Mouse (Mus musculus) kidney, postnatal 25 days (tissue): Measurements from ENCODE around the gene BC029722.
"Not testable (repeated sequence)": the region's sequence is repeated elsewhere in the genome, so short reads cannot be mapped to it uniquely, and the experiment has no call there.

Source experiments
- DNase-seq, 2 experiments: peaks; one replicate each; pipeline ENCODE4 v3.0.0; 2021; ENCODE audit warnings: mixed read lengths in 2 of 2

Gene BC029722

GRCm38 (mm10) chr2:155819392-155819448 lies at the start of gene BC029722:
TSS of gene BC029722 (minus strand) at chr2:155819426.
- DNase-seq: no peak

- DNase-seq: no peak
These were observed 49.1 kb upstream of the BC029722 start for GRCm38 (mm10) chr2:155868320-155868719.

- DNase-seq: no peak
These were observed 44.2 kb upstream of the BC029722 start for GRCm38 (mm10) chr2:155863301-155863867.

- peak; percentile 25 to 60 for DNase-seq
These were observed 43.5 kb upstream of the BC029722 start for GRCm38 (mm10) chr2:155862573-155863300.

- DNase-seq: no peak
These were observed 42.4 kb upstream of the BC029722 start for GRCm38 (mm10) chr2:155861581-155861980.

- peak; percentile 38 to 70 for DNase-seq
These were observed 40.9 kb upstream of the BC029722 start for GRCm38 (mm10) chr2:155860102-155860501.

GRCm38 (mm10) chr2:155852536-155852935 lies 33.3 kb upstream of the BC029722 start:
- no peak for DNase-seq

GRCm38 (mm10) chr2:155850120-155850519 lies 30.9 kb upstream of the BC029722 start:
- DNase-seq: no peak

GRCm38 (mm10) chr2:155849464-155849863 lies 30.2 kb upstream of the BC029722 start:
- no peak for DNase-seq

GRCm38 (mm10) chr2:155848291-155848690 lies 29.1 kb upstream of the BC029722 start:
- peak; percentile 79 to 89 for DNase-seq

GRCm38 (mm10) chr2:155846930-155847329 lies 27.7 kb upstream of the BC029722 start:
- DNase-seq: no peak

- DNase-seq: no peak
These were observed 19.7 kb upstream of the BC029722 start for GRCm38 (mm10) chr2:155838961-155839360.

- DNase-seq: no peak
These were observed 18.7 kb upstream of the BC029722 start for GRCm38 (mm10) chr2:155837961-155838360.

GRCm38 (mm10) chr2:155834732-155835131 lies 15.5 kb upstream of the BC029722 start, which contains the start of gene Fam83c:
TSS of gene Fam83c (minus strand) at chr2:155834854.
- DNase-seq: no peak

- DNase-seq: not testable (repeated sequence)
These were observed 12.9 kb upstream of the BC029722 start for GRCm38 (mm10) chr2:155832087-155832486.

GRCm38 (mm10) chr2:155831302-155831701 lies 12.1 kb upstream of the BC029722 start:
- peak in 1 of 2 experiments; percentile 22 for DNase-seq

GRCm38 (mm10) chr2:155830841-155831240 lies 11.6 kb upstream of the BC029722 start:
- no peak for DNase-seq

- peak; percentile 93 to 95 for DNase-seq
These were observed 7.6 kb upstream of the BC029722 start, which contains the start of gene Eif6 for GRCm38 (mm10) chr2:155826630-155827424. TSS of gene Eif6 (minus strand) at chr2:155826925.

- DNase-seq: peak; percentile 12 to 53
These were observed 6.8 kb upstream of the BC029722 start for GRCm38 (mm10) chr2:155825904-155826629.

GRCm38 (mm10) chr2:155823722-155824121 lies 4.5 kb upstream of the BC029722 start:
- no peak for DNase-seq

- no peak for DNase-seq
These were observed 1.6 kb upstream of the BC029722 start for GRCm38 (mm10) chr2:155820779-155821178.

- DNase-seq: peak; percentile 70 to 90
These were observed 424 bp upstream of the BC029722 start for GRCm38 (mm10) chr2:155819449-155820251.
